Mouse (Mus musculus): ENCODE results near the gene Tspo2. TPM values are rescaled to one million over a fixed set of nuclear protein-coding genes. Genes with fewer than 3 reads are reported as not detected.
A peak's percentile ranks its signal among the peaks of the same experiment; 100 is the strongest.

The Tspo2 gene
- polyA plus RNA-seq, 1 experiment: 0.29 TPM

DNA sequence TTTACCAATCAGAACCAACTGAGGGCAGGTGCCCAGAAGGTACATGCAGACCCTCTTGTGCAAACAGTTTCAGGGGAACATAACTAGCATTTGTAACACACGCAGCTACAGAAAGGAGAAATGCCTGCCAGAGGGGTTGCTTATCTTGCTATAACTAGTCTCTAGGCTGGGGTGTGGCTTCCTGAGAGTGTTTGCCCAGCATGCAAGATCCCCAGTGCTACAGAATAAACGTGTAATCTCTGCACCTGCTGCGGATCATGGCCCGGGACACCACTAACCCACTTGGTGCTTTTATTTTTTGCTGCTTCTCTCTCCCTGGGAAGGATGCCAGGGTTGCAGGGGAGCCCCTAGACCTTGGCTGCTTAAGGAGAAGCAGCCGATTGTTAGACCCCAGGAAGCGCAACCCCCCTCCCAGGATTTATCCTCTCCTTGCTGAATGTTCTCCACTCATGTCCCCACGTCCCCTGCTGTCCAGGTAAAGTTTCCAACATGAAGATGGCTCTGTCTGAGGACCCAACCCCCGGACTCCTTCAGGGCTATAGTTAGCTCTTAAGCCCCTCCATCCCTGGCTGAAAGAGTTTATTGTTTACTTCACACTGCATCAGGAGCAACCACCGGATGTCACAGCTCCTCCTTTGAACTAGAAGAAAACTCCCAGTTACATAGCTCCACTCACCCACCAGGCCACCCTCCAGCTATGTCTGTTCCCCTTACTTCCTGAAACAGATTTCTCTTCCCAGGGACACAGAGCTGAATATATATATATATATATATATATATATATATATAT lies 25.3 kb downstream of the Tspo2 start:
- H3K4me1 ChIP-seq (ENCODE audit: control insufficient read depth, insufficient read depth, low read length): no peaks in the 10 kb centered on the region
- no peak overlapping the region for H3K27ac ChIP-seq (ENCODE audit: insufficient read depth, low read length)
- TF ChIP-seq CTCF (IDR thresholded peaks at IDR 0.05; ENCODE audit: extremely low read depth, insufficient read depth, low read length) (no peak), POLR2A (IDR thresholded peaks at IDR 0.05; ENCODE audit: extremely low read depth, insufficient read depth, low read length) (no peak)
- H3K4me3 ChIP-seq (ENCODE audit: insufficient read depth, low read length): no peak overlapping the region

DNA sequence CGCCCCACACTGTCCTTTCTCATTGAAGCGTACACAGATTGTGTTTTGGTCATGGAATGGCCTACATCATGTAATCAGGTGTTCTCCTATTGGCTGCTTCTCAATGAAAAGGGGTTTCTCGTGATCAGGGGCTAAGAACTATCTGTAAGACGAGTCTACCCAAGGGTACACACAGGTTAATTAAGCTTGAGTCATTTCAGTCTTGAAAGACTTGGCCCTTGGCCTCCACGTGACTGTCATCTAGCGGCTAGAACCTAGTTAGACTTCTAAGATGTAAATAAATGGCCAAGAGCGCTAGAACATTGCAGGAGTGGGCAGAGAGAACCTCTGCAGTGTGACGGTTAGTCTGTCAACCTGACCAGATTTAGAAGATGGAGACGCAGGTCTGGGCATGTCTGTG lies 27.1 kb downstream of the Tspo2 start:
- TF ChIP-seq POLR2A (IDR thresholded peaks at IDR 0.05; ENCODE audit: extremely low read depth, insufficient read depth, low read length) (no peak), CTCF (IDR thresholded peaks at IDR 0.05; ENCODE audit: extremely low read depth, insufficient read depth, low read length) (no peak)
- no peaks in the 10 kb centered on the region for H3K4me1 ChIP-seq (ENCODE audit: control insufficient read depth, insufficient read depth, low read length)
- H3K4me3 ChIP-seq (ENCODE audit: insufficient read depth, low read length): no peak overlapping the region
- H3K27ac ChIP-seq (ENCODE audit: insufficient read depth, low read length): no peak overlapping the region

DNA sequence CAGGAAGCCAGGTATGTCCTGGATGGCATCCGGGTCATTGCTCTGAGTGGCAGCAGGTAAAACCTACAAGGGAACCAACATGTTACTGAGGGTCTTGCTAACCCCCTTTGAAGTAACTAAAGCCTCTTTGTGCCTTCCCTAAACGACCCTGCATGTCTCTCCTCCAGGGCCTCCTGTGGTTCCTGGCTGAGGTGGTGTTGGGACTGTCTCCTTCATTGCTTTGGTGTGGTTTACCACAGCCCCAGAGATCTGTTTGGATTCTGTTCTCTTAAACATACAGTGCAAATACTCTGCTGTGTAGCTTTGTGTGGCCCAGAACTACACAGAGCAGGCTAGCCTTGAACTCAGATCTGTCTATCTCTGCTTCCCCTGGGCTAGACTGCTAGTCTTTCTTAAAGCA lies 31.8 kb downstream of the Tspo2 start:
- TF ChIP-seq POLR2A (IDR thresholded peaks at IDR 0.05; ENCODE audit: extremely low read depth, insufficient read depth, low read length) (no peak), CTCF (IDR thresholded peaks at IDR 0.05; ENCODE audit: extremely low read depth, insufficient read depth, low read length) (no peak)
- Histone ChIP-seq H3K27ac (ENCODE audit: insufficient read depth, low read length) (no peak overlapping the region), H3K4me3 (ENCODE audit: insufficient read depth, low read length) (no peak overlapping the region), H3K4me1 (ENCODE audit: control insufficient read depth, insufficient read depth, low read length) (no peaks in the 10 kb centered on the region)

DNA sequence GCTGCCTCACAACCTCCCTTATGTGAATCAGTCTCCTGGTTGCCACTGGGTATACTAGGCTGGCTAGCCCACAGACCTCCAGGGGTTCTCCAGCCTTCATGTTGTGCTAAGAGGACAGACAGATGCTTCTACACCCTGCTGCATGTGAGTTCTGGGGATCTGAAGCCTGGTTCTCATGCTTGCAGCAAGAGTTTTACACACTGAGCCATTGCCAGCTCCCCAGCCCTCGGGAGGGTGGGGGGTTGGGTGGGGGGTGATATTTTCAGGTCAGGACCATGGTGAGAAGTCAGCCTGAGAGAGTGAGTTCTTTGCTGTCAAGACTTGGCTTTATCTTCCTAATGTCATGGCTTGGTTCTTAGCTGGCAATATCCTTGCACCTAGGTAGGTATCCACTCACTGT lies 32.5 kb downstream of the Tspo2 start:
- H3K4me1 ChIP-seq (ENCODE audit: control insufficient read depth, insufficient read depth, low read length): no peaks in the 10 kb centered on the region
- no peak overlapping the region for H3K4me3 ChIP-seq (ENCODE audit: insufficient read depth, low read length)
- H3K27ac ChIP-seq (ENCODE audit: insufficient read depth, low read length): peak overlapping the region; percentile 76; the same call in 1 of the 2 replicates
- TF ChIP-seq CTCF (IDR thresholded peaks at IDR 0.05; ENCODE audit: extremely low read depth, insufficient read depth, low read length) (no peak), POLR2A (IDR thresholded peaks at IDR 0.05; ENCODE audit: extremely low read depth, insufficient read depth, low read length) (no peak)

DNA sequence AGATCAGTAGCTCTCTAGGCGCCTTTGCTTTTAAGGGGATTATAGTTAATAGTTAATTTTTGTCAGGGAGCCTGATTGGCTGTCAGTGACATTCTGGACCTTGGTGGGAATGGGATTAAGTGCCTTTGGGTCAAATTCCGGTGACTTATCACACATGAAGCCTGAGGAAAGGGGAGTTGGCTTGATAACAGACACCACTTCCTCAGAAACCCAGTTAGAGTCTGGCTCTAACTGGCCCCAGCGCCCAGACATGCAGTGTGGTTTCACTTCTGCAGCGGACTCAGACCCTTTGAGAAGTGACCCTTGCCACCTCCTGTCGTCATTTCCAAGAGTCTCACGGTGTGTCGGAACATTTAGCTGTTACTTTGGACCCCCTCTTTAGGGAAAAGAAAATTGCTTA lies 33.1 kb downstream of the Tspo2 start:
- TF ChIP-seq CTCF (IDR thresholded peaks at IDR 0.05; ENCODE audit: extremely low read depth, insufficient read depth, low read length) (no peak), POLR2A (IDR thresholded peaks at IDR 0.05; ENCODE audit: extremely low read depth, insufficient read depth, low read length) (no peak)
- H3K4me1 ChIP-seq (ENCODE audit: control insufficient read depth, insufficient read depth, low read length): no peaks in the 10 kb centered on the region
- no peak overlapping the region for H3K4me3 ChIP-seq (ENCODE audit: insufficient read depth, low read length)
- H3K27ac ChIP-seq (ENCODE audit: insufficient read depth, low read length): peak overlapping the region; percentile 76; the same call in 1 of the 2 replicates

DNA sequence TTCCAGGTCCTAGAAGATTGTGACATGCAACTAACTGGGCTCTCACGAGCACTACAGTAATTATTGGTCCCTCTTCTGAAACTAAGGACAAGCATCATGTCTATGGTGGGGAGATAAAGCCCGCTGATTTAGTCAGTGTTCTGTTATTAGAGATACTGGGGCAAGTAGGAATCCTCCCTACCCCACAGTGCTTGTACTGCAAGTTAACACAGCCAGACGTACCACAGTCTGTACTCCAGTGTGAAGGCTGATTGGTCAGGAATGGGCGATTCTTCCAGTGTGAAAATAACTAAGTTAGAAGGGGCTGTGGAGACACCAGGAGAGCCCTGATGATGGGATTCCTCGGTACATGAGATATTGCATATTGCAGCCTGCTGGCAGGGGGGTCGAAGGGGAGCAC lies 33.8 kb downstream of the Tspo2 start:
- no peaks in the 10 kb centered on the region for H3K4me1 ChIP-seq (ENCODE audit: control insufficient read depth, insufficient read depth, low read length)
- no peak for TF ChIP-seq CTCF (IDR thresholded peaks at IDR 0.05; ENCODE audit: extremely low read depth, insufficient read depth, low read length)
- no peak overlapping the region for H3K4me3 ChIP-seq (ENCODE audit: insufficient read depth, low read length)
- no peak overlapping the region for H3K27ac ChIP-seq (ENCODE audit: insufficient read depth, low read length)

DNA sequence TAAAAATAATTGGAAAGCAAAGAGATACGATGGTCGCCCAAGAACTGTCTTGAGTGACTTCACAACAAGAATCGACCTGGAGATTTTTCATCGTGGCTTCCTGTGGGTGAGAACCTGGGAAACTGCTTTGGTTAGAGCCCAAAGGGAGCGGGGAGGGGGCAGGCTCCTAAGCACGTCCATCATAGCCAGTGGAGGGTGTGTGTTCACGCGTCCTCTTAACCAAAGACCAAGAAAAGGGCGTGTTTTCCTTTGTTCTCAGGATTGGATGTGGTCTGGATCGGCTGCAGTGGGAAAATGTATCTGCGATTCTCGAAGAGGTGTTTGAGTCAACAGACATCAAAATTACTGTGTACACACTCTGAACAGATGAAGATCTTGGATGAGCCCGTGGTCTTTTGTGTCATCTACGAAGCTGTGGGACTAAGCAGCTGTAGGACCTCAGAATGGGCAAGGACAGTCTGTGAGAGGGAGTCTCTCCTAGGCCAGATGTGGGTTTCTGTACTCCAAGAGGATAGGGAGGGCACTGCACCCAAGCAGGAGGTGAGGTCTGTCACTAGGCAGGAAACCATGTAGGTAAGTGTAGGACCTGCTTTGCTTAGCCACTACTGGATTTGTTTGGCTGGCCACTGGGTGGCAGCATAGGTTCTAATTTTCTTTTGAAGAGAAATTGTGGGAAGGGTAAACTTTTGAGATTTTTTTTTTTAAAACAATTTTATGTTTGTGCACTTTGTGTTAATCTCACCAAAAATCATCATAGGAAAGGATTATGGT lies 34.7 kb downstream of the Tspo2 start:
- Histone ChIP-seq H3K27ac (ENCODE audit: insufficient read depth, low read length) (no peak overlapping the region), H3K4me1 (ENCODE audit: control insufficient read depth, insufficient read depth, low read length) (no peaks in the 10 kb centered on the region), H3K4me3 (ENCODE audit: insufficient read depth, low read length) (no peak overlapping the region)
- TF ChIP-seq CTCF (IDR thresholded peaks at IDR 0.05; ENCODE audit: extremely low read depth, insufficient read depth, low read length): peak; percentile 52
- TF ChIP-seq POLR2A (IDR thresholded peaks at IDR 0.05; ENCODE audit: extremely low read depth, insufficient read depth, low read length): no peak

DNA sequence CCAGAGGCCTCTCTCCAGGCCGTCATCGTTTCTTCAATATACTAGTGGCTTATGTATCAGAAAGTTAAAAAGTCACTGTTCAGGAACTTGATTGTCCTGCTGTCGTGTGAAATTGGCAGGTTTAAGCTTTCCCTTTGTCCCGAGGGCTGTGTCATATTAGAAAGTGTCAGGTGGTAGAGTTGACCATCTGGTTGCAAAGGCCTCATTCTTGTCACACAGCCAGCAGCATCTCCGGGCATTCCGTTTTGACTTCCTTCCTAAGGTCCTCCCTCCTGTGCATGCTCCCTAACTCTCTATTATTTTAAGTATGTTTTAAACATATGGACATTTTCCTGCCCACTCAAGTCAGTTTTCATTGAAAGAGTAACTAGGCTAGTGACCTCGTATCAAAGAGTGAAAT lies 35.3 kb downstream of the Tspo2 start:
- Histone ChIP-seq H3K27ac (ENCODE audit: insufficient read depth, low read length) (no peak overlapping the region), H3K4me3 (ENCODE audit: insufficient read depth, low read length) (no peak overlapping the region), H3K4me1 (ENCODE audit: control insufficient read depth, insufficient read depth, low read length) (peaks cover 2% of the 10 kb centered on the region; the same call in 1 of the 2 replicates)
- TF ChIP-seq POLR2A (IDR thresholded peaks at IDR 0.05; ENCODE audit: extremely low read depth, insufficient read depth, low read length): no peak
- no peak for TF ChIP-seq CTCF (IDR thresholded peaks at IDR 0.05; ENCODE audit: extremely low read depth, insufficient read depth, low read length)

DNA sequence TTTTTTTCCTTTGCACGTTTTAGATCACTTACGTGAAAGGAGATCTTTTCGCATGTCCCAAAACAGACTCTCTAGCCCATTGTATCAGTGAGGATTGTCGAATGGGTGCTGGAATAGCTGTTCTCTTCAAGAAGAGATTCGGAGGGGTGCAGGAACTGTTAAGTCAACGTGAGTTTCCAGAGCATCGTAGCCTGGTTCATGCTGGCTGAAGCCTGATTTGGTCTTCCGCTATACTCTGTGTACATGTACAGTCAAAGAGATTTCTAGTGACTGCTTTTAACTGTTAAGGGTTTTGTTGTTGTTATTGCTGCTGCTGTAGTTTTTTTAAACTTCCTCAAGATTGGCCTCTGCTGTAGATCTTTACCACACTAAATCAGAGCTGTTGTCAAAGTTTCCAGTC lies 40.1 kb downstream of the Tspo2 start:
- no peak overlapping the region; the same call in 1 of the 2 replicates for H3K4me3 ChIP-seq (ENCODE audit: insufficient read depth, low read length)
- H3K27ac ChIP-seq (ENCODE audit: insufficient read depth, low read length): no peak overlapping the region
- no peak for TF ChIP-seq CTCF (IDR thresholded peaks at IDR 0.05; ENCODE audit: extremely low read depth, insufficient read depth, low read length)
- TF ChIP-seq POLR2A (IDR thresholded peaks at IDR 0.05; ENCODE audit: extremely low read depth, insufficient read depth, low read length): no peak
- peaks cover 5% of the 10 kb centered on the region; the same call in 1 of the 2 replicates for H3K4me1 ChIP-seq (ENCODE audit: control insufficient read depth, insufficient read depth, low read length)

Measured in cortical plate, adult 2 months (tissue).